Mouse (Mus musculus): ENCODE data around the gene Tmem243. TPM values are rescaled to one million over a fixed set of nuclear protein-coding genes. Genes with fewer than 3 reads are reported as not detected.

The Tmem243 gene
- total RNA-seq, 2 experiments from 2014 or later = 6.7 to 7.1 TPM

DNA sequence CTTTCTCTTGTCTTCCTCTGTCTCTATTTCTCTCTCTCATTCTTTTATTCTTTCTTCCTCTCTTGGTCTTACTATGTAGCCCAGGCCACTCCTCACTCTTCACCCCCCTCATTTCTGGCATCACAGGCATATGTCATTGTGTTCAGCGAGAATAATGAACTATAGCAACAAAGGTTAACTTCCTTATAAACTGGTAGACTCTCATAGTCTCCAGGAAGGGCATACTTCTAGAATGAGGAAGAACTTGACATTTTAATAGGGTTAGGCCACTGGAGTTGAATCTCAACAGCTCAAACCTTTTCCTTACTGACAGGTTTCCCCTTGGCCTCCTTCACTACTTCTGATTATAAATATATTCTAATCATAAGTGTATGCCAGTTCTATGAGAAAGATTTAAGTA lies 86.0 kb downstream of the Tmem243 start:
- no peak for DNase-seq

Other genes with a start within 250 kb of the Tmem243 start
- 1 to 10 TPM; 3.3 to 3.8 TPM for gene Abcb4, start 207.0 kb upstream of the Tmem243 start, total RNA-seq (2021)
- gene Crot, start 103.3 kb upstream of the Tmem243 start, total RNA-seq (2021) = 10 to 100 TPM; 19.9 TPM
- gene Dmtf1, start 61.1 kb downstream of the Tmem243 start, total RNA-seq (2021) = 10 to 100 TPM; 20.0 to 21.4 TPM
- under 1 TPM; 0.38 to 0.61 TPM for gene 9330182L06Rik, start 165.4 kb downstream of the Tmem243 start, total RNA-seq (2021)